Mouse (Mus musculus): Measurements from ENCODE around the gene Mt3. TPM values are rescaled to one million over a fixed set of nuclear protein-coding genes. Genes with fewer than 3 reads are reported as not detected.

Gene Mt3
- total RNA-seq, 2 experiments from 2014 or later: 452 to 527 TPM

DNA sequence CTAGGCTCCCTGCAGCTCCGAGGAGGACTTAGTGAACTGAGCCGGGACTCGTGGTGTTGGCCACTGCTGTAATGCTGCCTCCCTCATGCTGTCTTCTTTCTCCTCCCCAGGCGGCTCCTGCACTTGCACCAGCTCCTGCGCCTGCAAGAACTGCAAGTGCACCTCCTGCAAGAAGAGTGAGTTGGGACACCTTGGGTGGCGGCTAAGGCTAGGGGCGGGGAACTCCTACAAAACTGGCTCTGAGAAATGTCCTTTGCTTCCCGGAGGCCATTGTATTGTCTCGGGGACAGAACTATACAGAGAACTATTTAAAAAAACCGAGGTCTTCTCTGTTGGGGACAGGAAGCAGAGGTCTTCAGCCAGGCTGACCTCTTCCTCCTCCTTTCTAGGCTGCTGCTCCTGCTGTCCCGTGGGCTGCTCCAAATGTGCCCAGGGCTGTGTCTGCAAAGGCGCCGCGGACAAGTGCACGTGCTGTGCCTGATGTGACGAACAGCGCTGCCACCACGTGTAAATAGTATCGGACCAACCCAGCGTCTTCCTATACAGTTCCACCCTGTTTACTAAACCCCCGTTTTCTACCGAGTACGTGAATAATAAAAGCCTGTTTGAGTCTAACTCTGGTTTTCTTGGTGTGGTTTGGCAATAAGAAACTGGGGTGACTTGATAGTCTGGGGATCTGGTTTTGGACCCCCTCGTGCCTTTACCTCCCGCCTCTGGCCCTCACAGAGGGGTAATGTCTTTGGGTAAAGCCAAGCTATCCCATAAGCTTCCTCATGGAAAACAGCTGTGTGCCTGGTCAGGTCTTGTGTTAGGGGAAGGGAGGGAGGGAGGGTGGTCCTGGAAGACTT, 27.5 kb downstream of the Mt3 start:
- intact Hi-C loops (cut with DNase I): no loop called here

DNA sequence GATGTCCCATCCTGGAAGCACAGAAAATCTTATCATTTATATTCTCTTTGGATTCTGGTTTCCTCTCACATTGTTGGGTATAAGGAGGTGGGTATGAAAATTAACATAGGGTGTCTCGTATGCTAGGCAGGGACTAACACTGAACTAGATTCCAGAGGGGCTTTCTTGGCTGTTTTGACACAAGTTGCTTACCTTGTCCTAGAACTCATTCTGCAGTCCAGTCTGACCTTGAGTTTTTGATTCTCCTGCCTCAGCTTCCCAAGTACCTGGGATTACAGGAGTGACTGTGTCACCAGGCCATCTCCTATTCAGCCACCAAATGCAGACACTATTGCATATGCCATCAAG, 28.1 kb downstream of the Mt3 start:
- DNase-seq (ENCODE audit: extremely low spot score in 1 of 2, low spot score in 2 of 2): no peak
- intact Hi-C loops (cut with DNase I): no loop called here

More for the DNA sequence above, 27.5 kb downstream of the Mt3 start:
- no peak for DNase-seq (ENCODE audit: extremely low spot score in 1 of 2, low spot score in 2 of 2)

DNA sequence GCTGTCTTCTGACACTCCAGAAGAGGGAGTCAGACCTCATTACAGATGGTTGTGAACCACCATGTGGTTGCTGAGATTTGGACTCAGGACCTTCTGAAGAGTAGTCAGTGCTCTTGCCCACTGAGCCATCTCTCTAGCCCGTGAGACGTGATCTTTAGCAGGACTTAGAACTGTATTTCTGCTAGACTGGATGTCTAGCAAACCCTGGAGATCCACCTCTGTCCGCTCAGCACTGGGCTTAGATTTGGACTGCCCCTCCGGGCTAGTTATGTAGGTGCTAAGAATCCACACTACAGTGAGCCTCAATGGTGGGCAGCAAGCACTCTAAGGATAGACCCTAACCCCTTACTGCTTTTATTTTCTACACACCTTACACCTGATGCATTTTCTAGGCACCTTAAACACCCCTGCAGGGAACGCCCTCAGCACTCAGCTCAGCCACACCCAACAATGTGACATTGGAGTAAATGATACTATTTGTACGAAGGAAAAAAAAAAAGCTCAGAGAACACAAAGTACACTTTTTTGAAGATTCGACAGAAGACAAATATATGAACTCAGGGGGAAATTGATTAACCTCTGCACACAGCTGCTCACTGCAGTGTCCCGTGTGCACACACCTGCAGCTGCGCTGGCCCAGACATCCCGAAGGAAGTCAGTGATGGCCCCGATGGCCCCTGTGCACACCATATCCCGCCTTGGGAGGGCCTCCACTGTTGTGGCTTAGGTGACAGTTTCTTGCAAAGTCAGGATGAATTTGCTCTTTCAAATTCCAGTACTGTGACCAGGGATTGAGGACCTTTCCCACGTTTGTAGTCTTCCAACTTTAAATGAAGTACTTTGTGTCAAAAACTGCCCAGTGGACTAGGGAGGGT, 29.9 kb downstream of the Mt3 start:
- no peak for DNase-seq (ENCODE audit: extremely low spot score in 1 of 2, low spot score in 2 of 2)
- intact Hi-C loops (cut with DNase I): no loop called here

- peak in 1 of 2 experiments; percentile 84 for DNase-seq (ENCODE audit: extremely low spot score in 1 of 2, low spot score in 2 of 2)
- intact Hi-C loops (cut with DNase I): no loop called here
Observed at GRCm38 (mm10) chr8:94183117-94183516, 30.7 kb downstream of the Mt3 start.

GRCm38 (mm10) chr8:94184357-94184843, 32.0 kb downstream of the Mt3 start:
- no peak for DNase-seq (ENCODE audit: extremely low spot score in 1 of 2, low spot score in 2 of 2)
- intact Hi-C loops (cut with DNase I): no loop called here

DNA sequence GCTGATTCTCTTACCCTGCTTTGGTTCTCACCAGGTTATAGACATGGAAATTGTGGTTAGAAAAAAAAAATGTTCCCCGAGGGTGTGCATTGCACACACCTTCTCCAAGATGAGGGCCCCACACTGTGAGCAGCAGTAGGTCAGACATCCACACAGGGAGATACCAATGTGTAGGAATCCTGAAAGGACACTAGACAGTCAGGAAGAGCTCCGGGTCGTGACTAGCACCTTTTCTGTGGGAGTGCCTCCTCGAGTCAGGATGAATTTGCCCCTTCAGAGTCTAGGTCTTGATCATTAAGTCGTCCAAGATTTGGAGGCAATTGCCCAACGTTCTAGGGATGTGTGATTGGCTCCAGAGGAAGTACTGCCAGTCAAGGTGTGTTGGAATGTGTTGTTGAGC, 33.4 kb downstream of the Mt3 start:
- intact Hi-C loops (cut with DNase I): no loop called here
- no peak for DNase-seq (ENCODE audit: extremely low spot score in 1 of 2, low spot score in 2 of 2)

- DNase-seq (ENCODE audit: extremely low spot score in 1 of 2, low spot score in 2 of 2): peak in 1 of 2 experiments; percentile 72
- intact Hi-C loops (cut with DNase I): no loop called here
Observed at GRCm38 (mm10) chr8:94186542-94186941, 34.1 kb downstream of the Mt3 start.

- no peak for DNase-seq (ENCODE audit: extremely low spot score in 1 of 2, low spot score in 2 of 2)
- intact Hi-C loops (cut with DNase I): no loop called here
Observed at GRCm38 (mm10) chr8:94187290-94188002, 35.0 kb downstream of the Mt3 start.

DNA sequence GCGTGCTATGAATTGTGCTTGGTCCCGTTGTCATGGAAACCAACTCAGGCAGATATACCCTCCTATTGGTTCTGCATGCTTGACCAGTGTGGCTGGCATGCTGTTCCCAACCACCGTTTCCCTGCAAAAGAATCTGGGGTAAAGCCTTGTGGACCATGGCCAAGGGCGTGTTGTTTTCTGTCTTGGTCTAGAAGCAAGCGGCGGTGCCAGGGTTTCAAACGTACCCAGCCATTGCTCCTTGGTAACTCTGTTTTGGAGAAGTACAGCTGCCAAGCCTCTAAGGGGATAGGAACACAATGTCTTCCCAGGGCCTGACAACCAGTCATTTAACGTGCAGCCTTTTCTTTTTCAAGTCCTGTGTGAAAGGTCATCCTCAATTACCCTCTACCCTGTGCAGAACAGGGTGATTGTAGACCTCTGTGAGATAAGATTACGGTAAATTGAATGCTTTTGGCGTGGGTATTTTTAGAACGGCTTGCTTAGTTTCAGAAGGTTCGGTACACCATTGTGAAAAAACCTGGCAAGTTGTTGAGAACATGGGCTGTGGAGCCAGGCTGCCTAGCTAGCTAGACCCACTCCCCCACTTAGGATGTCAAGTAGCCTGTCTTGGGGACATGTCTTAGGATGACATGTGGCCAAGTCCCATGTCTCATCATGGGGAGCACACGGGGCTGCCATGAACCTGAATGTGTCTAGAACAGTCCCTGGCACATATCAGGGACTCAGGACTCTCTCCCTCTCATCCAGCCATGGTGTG, 37.0 kb downstream of the Mt3 start:
- intact Hi-C loops (cut with DNase I): no loop called here
- peak; percentile 73 to 78 for DNase-seq (ENCODE audit: extremely low spot score in 1 of 2, low spot score in 2 of 2)

DNA sequence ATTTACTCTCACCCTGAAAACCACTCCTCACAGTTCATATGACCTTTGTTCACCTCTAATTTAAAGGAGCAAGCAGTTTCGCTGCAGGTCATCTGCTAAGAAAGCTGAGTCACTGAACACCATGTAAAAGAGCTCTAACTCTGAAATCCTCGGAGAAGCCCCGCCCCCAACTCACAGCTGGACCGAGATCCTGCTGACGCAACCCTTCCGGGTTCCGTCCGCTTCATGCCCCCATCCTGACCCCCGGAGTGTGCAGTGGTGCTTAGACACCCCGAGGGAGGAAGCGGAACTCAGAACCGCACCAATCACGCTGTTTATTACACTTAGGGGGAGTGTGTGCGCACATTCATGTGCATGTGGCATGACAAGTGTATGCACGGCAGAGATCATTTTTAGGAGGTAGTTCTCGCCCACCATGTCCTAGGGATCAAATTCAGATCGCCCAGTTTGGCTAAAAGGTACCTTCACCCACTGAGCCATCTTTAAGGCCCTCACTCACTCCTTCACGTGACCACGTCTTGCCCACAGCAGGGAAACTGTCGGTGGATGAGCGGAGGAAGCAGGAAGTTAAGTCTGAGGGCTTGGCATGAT, 38.8 kb downstream of the Mt3 start:
- DNase-seq (ENCODE audit: extremely low spot score in 1 of 2, low spot score in 2 of 2): peak in 1 of 2 experiments; percentile 91
- intact Hi-C loops (cut with DNase I): no loop called here

DNA sequence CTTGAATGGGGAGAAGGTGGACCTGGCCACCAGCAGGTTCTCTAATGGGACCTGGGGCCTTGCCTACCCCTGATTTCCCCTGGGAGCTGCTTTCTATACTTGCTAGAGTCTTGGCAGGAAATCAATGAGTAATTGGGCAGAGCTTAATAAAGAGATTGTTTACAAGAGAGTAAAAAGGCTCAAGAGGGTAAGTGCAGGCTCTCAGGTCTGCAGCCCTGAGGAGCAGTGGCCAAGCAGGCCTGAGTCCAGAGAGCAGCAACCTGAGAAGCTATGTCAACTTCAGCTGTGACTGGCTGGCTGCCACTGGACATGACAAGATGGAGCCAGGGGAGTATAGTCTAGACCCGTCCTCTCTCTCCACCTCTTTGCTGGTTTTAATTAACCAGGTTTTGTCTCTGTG, 40.5 kb downstream of the Mt3 start:
- DNase-seq (ENCODE audit: extremely low spot score in 1 of 2, low spot score in 2 of 2): no peak
- intact Hi-C loops (cut with DNase I): no loop called here

GRCm38 (mm10) chr8:94194591-94195223, 42.3 kb downstream of the Mt3 start:
- intact Hi-C loops (cut with DNase I): no loop called here
- no peak for DNase-seq (ENCODE audit: extremely low spot score in 1 of 2, low spot score in 2 of 2)

DNA sequence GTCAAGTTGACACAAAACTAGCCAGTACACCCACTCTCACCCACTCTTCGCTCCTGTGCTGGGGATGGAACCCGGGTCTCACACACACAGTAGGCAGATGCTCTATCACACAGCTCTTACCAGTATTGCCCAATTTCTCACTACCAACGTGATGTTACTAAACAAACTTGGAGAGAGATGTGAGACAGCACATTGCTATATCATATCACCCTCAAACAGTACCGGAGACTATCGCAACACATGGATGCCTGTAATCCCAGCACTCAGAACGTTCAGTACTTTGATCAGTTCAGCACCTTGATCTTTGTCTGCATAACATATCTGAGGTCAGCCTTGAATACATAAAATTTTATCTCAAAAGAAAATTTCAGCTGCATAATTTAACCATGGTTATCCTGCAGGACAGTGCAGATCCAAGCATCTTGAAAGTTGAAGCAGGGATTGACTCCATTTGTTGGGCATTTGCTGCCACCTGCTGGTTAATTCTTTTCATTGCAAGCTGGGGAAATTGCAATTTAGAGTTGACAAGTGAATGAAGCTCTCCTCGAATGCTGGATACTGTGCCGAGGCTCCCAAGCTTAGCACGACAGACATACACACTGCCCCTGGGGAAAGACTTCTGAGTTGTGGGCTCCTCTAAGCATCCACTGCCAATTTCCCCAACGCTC, 46.9 kb downstream of the Mt3 start:
- intact Hi-C loops (cut with DNase I): no loop called here
- peak; percentile 52 to 72 for DNase-seq (ENCODE audit: extremely low spot score in 1 of 2, low spot score in 2 of 2)

Other genes with a start within 250 kb of the Mt3 start
- gene Amfr, start 139.8 kb upstream of the Mt3 start, total RNA-seq (2021): 100 to 1,000 TPM; 129 to 132 TPM
- 10 to 100 TPM; 66.4 to 75.8 TPM for gene Nudt21, start 115.6 kb upstream of the Mt3 start, total RNA-seq (2021)
- gene Ogfod1, start 115.4 kb upstream of the Mt3 start, total RNA-seq (2021): 10 to 100 TPM; 36.7 to 38.1 TPM
- 10 to 100 TPM; 22.2 to 23.9 TPM for gene Bbs2, start 53.7 kb upstream of the Mt3 start, total RNA-seq (2021)
- gene Mt4, start 15.4 kb upstream of the Mt3 start, total RNA-seq (2021): not detected
- 100 to 1,000 TPM in 1 of 2 experiments, 10 to 100 TPM in 1; 63.5 to 266 TPM for gene Mt2, start 20.1 kb downstream of the Mt3 start, total RNA-seq (2021)
- gene Mt1, start 26.5 kb downstream of the Mt3 start, total RNA-seq (2021): 100 to 1,000 TPM in 1 of 2 experiments, 10 to 100 TPM in 1; 80.3 to 200 TPM
- gene Nup93, start 62.0 kb downstream of the Mt3 start, total RNA-seq (2021): 10 to 100 TPM; 49.1 to 51.0 TPM
- gene Slc12a3, start 176.6 kb downstream of the Mt3 start, total RNA-seq (2021): under 1 TPM; 0.30 to 0.62 TPM
- 10 to 100 TPM; 41.5 to 44.3 TPM for gene Herpud1, start 233.8 kb downstream of the Mt3 start, total RNA-seq (2021)

Measured in left cerebral cortex, postnatal 10 days (tissue).